ENCODE assay signal across 8 mouse cellular contexts in genomic region chr8:88455434-88456020, GRCm38 (mm10).
DNase-seq lines count a peak whose midpoint lies in the region.

No protein-coding gene starts in this region.

- peak; percentile 19 for DNase-seq in ovary, adult 18-20 months (ENCODE audit: low spot score)
- no peak for DNase-seq in ovary, postnatal 10 days (ENCODE audit: low spot score)
- DNase-seq in cerebellum, postnatal 10 days = peak; percentile 62 to 63
- DNase-seq in forelimb bud, embryonic 11.5 days (ENCODE audit: low read depth, low spot score) = peak; percentile 28
- DNase-seq in lung, postnatal 14 days = peak; percentile 23
- DNase-seq in gastrocnemius, adult 18-20 months (ENCODE audit: low spot score) = no peak
- no peak for DNase-seq in urinary bladder, postnatal 4 days (ENCODE audit: low spot score in 2 of 2)
- DNase-seq in natural killer cell, adult 2 months (ENCODE audit: low spot score in 2 of 2) = no peak

Comparison
In these comparisons a context has a peak if more than half of its experiments do, and no peak if none do; other contexts are left out.
1. DNase-seq: peak in ovary, adult 18-20 months (single experiment), cerebellum, postnatal 10 days (2 of 2), forelimb bud, embryonic 11.5 days (single experiment) and lung, postnatal 14 days (single experiment); none in ovary, postnatal 10 days (single experiment), gastrocnemius, adult 18-20 months (single experiment), urinary bladder, postnatal 4 days (0 of 2) and natural killer cell, adult 2 months (0 of 2).